Mouse (Mus musculus) spleen, adult 2 months (tissue): ENCODE data around the gene Tada1. TPM values are rescaled to one million over a fixed set of nuclear protein-coding genes. Genes with fewer than 3 reads are reported as not detected.

Source experiments
- DNase-seq, 2 experiments: peaks; one replicate each; pipeline versions ENCODE4 v3.0.0 to v3.0.0-alpha.2; 2012 to 2021; ENCODE audit warnings: low spot score in 2 of 2, low read depth in 1 of 2
- H3K27ac ChIP-seq: fragments of 200-500 bp; 2 replicates; pipeline ENCODE4 v1.5.1; 2012; ENCODE audit warnings: low read length, inconsistent platforms; ENCODE audit not compliant: insufficient read depth
- H3K27me3 ChIP-seq: fragments of 200-500 bp; 2 replicates; pipeline ENCODE4 v1.6.1; 2012; ENCODE audit warnings: mild to moderate bottlenecking, moderate library complexity, low read length, inconsistent platforms; ENCODE audit not compliant: control insufficient read depth, insufficient read depth
- H3K36me3 ChIP-seq: fragments of 200-500 bp; 2 replicates; pipeline ENCODE4 v1.6.1; 2012; ENCODE audit warnings: mild to moderate bottlenecking, low read length, inconsistent platforms; ENCODE audit not compliant: control insufficient read depth, insufficient read depth
- H3K4me1 ChIP-seq: fragments of 200-500 bp; 2 replicates; pipeline ENCODE4 v1.6.1; 2011; ENCODE audit warnings: inconsistent platforms; ENCODE audit not compliant: control insufficient read depth, insufficient read depth, insufficient read length
- H3K4me3 ChIP-seq: fragments of 200-500 bp; 2 replicates; pipeline ENCODE4 v1.5.1; 2011; ENCODE audit warnings: mild to moderate bottlenecking, inconsistent platforms; ENCODE audit not compliant: insufficient read depth, insufficient read length; ENCODE audit errors: extremely low read depth
- CTCF ChIP-seq: fragments of 200-500 bp; IDR thresholded peaks from 2 replicates; pipeline ENCODE4 v1.5.1; 2011; ENCODE audit warnings: mild to moderate bottlenecking, inconsistent platforms; ENCODE audit not compliant: insufficient read depth, insufficient read length, insufficient replicate concordance; ENCODE audit errors: extremely low read depth
- POLR2A ChIP-seq: fragments of 200-500 bp; IDR thresholded peaks from 2 replicates; pipeline ENCODE4 v1.6.1; 2011; ENCODE audit warnings: low read depth, low read length, inconsistent platforms
- WGBS: fragments of 180-500 bp; shearing (Covaris S2); methylation state at CpG from one replicate; pipeline ENCODE4 v1.1.7; 2018; 5-methylcytosine and 5-hydroxymethylcytosine counted together
- polyA plus RNA-seq: library from polyadenylated mRNA; depleted of rRNA; stranded (reverse); fragments of >200 nt; gene quantifications from 2 replicates; pipeline ENCODE4 v1.2.3, GENCODE M21; 2012; rRNA removed

The Tada1 gene
- polyA plus RNA-seq, 1 experiment, result 14.0 TPM

DNA sequence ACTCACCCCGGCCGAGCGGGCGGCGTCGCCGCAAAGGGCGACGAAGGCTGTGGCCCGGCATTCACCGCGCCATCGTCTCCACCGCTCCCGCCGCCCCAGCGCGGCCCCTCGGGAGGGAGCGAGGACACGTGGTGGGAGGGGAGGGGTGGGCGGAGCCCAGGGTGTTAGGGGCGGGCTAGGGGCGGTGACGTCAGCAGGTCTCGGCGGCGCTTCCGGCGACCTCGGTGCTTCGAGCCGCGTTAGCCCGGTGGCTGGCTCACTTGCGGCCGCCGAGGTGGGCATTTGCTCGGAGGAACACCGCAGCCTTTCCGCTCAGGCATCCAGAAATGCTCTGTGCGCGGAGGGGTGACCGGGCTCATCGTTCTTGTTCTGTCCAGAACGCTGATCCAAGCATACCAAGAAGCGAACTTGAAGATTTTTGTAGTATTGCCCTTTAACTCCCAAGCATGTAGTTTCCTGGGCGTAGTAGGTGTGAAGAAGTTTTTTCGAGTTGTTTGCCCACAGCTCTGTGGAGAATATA, 30.9 kb downstream of the Tada1 start, which contains the start of gene Pogk:
TSS of gene Pogk (minus strand) at position 163 of the 520 bp plus-strand sequence.
- Histone ChIP-seq H3K27ac (peak within 1 kb of the TSS; percentile 57), H3K27me3 (no peaks in the 10 kb centered on the region)
- DNase-seq, result peak; percentile 66 to 73

DNA sequence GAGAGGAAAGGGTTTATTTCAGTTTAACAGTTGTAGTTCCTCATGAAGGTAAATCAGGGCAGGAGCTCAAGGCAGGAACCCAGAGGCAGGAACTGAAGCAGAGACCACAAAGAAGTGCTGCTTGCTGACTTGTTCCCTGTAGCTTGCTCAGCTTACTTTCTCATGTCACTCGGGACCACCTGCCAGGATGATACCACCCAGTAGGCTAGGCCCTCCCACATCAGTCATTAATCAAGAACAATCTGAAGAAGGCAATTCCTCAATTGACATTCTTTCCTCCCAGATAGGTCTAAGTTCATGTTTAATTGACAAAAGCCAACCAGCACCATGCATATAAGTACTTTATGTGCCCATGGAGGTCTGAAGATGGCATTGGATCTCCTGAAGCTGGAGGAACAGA, 32.6 kb downstream of the Tada1 start:
- no peaks in the 10 kb centered on the region for H3K36me3 ChIP-seq
- H3K4me3 ChIP-seq, result no peak overlapping the region
- 97% methylated on average over 1 of the region's 1 CpGs for WGBS
- H3K4me1 ChIP-seq, result peaks cover 3% of the 10 kb centered on the region; the same call in 1 of the 2 replicates
- DNase-seq, result no peak
- TF ChIP-seq POLR2A (no peak), CTCF (no peak)
- H3K27ac ChIP-seq, result no peak overlapping the region
- no peaks in the 10 kb centered on the region for H3K27me3 ChIP-seq

More for the DNA sequence above, 30.9 kb downstream of the Tada1 start, which contains the start of gene Pogk:
- Histone ChIP-seq H3K4me3 (peak within 1 kb of the TSS; percentile 76), H3K4me1 (peaks cover 3% of the 10 kb centered on the region; the same call in 1 of the 2 replicates), H3K36me3 (no peaks in the 10 kb centered on the region)
- TF ChIP-seq CTCF (no peak), POLR2A (no peak)
- WGBS, result 2% methylated on average over 41 of the region's 49 CpGs

DNA sequence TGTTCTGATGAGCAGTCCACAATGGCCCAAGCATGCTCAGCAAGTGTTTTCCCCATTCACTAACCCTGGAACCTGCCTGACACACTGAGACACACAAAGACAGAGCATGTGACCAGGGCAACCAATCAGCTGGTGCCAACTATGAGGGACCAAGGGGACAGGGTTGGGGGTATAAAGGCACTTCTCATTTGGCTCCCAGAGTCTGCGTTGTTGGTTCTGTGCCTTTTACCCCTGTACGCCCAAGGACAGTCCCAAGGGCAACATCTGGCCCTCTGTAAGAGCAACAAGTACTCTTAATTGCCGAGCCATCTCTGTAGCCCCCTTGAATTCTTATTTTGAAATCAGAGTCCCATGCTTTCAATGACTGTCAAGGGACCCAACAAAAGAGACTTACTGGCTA, 33.4 kb downstream of the Tada1 start:
- TF ChIP-seq POLR2A (no peak), CTCF (no peak)
- WGBS, result 89% methylated on average over 3 of the region's 3 CpGs
- Histone ChIP-seq H3K36me3 (no peaks in the 10 kb centered on the region), H3K27ac (no peak overlapping the region), H3K4me3 (no peak overlapping the region), H3K4me1 (peaks cover 3% of the 10 kb centered on the region; the same call in 1 of the 2 replicates), H3K27me3 (no peaks in the 10 kb centered on the region)
- DNase-seq, result no peak

DNA sequence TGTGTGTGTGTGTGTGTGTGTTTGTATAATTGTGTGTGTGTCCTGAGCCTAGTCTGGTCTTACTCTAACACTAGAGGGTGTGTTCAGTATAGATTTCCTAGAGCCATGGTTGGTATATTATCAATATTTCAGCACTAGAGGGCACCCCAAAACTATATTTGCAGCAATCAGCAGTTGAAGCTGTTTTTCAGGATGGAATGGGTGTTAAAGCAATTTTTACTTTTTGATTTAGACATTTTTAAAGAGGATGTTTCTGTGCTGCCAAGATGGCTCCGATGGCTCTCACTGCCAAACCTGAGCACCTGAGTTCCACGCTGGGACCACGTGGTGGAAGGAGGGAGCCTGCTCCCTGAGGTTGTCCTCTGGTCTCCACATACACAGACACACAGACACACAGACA, 50.2 kb downstream of the Tada1 start:
- DNase-seq, result peak in 1 of 2 experiments; percentile 9
- Histone ChIP-seq H3K4me1 (no peaks in the 10 kb centered on the region), H3K4me3 (no peak overlapping the region), H3K36me3 (no peaks in the 10 kb centered on the region), H3K27ac (no peak overlapping the region), H3K27me3 (no peaks in the 10 kb centered on the region)
- 8% methylated on average over 3 of the region's 3 CpGs for WGBS
- TF ChIP-seq CTCF, result no peak
- TF ChIP-seq POLR2A, result no peak

DNA sequence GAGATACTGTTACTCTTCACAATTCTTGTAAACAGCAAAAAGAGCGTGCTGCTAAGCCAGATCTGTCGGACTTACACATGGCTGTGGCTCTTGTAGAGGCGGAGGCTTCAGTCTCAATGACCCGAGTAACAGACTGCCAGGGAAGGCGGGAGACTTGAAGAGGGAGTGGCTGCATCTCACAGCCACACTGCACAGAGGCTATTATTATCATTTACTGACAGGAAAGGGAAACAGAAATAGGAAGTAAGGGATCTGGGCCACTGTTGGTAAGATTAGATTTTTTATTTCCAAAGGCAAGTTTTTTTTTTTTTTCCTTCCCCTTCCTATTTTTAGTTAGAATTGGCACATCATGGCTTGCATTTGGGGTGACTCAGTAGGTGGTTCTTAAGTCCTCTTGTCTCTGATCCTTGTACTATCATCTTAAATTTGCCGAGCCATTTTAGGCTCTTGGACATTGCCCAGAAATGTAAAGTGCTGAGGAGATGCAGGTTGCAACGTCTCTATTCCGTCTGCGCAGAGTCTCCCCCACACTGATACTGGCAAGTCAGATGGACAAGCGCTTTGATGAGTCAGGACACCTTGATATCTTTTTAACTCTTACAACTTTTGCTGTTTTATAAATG, 51.0 kb downstream of the Tada1 start:
- Histone ChIP-seq H3K27ac (no peak overlapping the region), H3K36me3 (no peaks in the 10 kb centered on the region), H3K27me3 (no peaks in the 10 kb centered on the region), H3K4me1 (no peaks in the 10 kb centered on the region), H3K4me3 (no peak overlapping the region)
- DNase-seq, result no peak
- no peak for TF ChIP-seq CTCF
- no peak for TF ChIP-seq POLR2A
- WGBS, result 14% methylated on average over 10 of the region's 10 CpGs

DNA sequence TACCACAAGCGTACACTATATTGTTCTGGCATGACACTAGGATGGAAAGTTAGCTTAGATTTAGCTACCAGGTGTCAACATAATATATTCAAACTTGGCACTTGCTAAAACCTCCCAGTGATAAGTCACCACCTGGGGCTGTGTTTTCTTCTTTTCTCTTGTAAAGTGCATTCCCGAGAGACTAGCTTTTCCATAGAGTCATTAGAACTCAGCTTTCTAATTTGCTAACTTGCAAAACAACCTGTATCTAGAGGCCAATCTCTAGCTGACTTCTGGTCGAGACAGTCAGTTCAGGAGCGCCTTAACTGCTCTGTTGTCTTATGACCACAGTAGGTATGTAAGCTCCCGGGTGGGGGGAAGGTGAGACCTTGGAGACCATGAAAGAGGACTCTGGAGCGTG, 60.5 kb downstream of the Tada1 start:
- Histone ChIP-seq H3K4me3 (no peak overlapping the region), H3K36me3 (no peaks in the 10 kb centered on the region), H3K27me3 (no peaks in the 10 kb centered on the region), H3K4me1 (no peaks in the 10 kb centered on the region), H3K27ac (no peak overlapping the region)
- 82% methylated on average over 6 of the region's 6 CpGs for WGBS
- no peak for DNase-seq
- TF ChIP-seq CTCF (no peak), POLR2A (no peak)

DNA sequence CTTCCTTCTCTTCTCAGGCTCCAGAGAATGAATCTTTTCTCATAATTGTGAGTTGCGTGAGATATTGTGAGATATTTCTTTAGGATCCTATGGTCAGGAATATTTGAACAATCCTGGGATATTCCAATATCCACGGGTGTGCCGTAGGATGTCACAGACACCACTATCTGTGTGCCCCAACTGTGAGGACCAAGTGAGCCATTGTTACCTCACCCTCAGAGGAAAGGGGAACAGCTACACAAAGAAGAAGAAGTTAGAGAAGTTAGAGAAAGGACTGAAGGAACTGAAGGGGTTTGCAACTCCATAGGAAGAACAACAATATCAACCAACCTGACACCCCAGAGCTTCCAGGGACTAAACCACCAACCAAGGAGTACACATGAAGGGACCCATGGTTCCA, 63.1 kb downstream of the Tada1 start:
- 79% methylated on average over 3 of the region's 3 CpGs for WGBS

More for the DNA sequence above, 63.1 kb downstream of the Tada1 start:
- Histone ChIP-seq H3K27me3 (no peaks in the 10 kb centered on the region), H3K4me1 (no peaks in the 10 kb centered on the region), H3K27ac (no peak overlapping the region), H3K4me3 (no peak overlapping the region), H3K36me3 (no peaks in the 10 kb centered on the region)
- DNase-seq, result no peak
- TF ChIP-seq CTCF, result no peak
- TF ChIP-seq POLR2A, result no peak

Other genes starting within 250 kb of the Tada1 start
- gene Gpa33, start 248.9 kb upstream of the Tada1 start, polyA plus RNA-seq, result not detected in 2 replicates
- not detected in 2 replicates for gene Mael, start 140.3 kb upstream of the Tada1 start, polyA plus RNA-seq
- 0.23 and 0.33 TPM in 2 replicates for gene Ildr2, start 125.0 kb upstream of the Tada1 start, polyA plus RNA-seq
- 2.7 and 3.1 TPM in 2 replicates for gene Pogk, start 30.8 kb downstream of the Tada1 start, polyA plus RNA-seq
- gene Gm4846, start 118.5 kb downstream of the Tada1 start, polyA plus RNA-seq, result not detected in 2 replicates